Mouse (Mus musculus): ENCODE measurements around the gene Cpne4. TPM values are rescaled to one million over a fixed set of nuclear protein-coding genes. Genes with fewer than 3 reads are reported as not detected.

The Cpne4 gene
- polyA plus RNA-seq, 1 experiment from 2014 or later = 0.34 TPM

DNA sequence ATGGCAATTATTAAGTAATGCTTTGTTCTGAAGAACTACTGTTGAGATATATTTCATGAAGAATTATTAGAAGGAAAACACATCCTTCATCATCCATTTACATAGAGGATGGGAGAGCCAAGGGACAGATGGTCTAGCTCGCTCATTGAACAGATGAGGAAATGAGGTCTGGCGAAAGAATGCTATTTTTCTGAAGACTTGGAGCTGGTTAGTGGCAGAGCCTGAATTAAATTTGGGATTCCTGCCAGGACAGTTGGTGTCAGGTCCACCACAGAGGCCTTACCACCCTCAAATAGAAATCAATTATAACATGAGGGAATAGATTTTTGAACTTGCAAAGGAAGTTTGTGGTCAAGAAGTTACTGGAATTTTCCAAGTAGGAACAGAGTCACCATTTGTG, 178.2 kb downstream of the Cpne4 start:
- Histone ChIP-seq H3K4me3 (no peak overlapping the region), H3K27me3 (ENCODE audit: insufficient read depth, poor library complexity, severe bottlenecking) (no peaks in the 10 kb centered on the region), H3K4me1 (replicated peaks) (no peaks in the 10 kb centered on the region), H3K9me3 (peaks cover 11% of the 10 kb centered on the region), H3K27ac (no peak overlapping the region), H3K36me3 (no peaks in the 10 kb centered on the region)
- DNase-seq (ENCODE audit: low spot score) = no peak
- WGBS = 88% methylated on average over 2 of the region's 2 CpGs

- 86% methylated on average over 14 of the region's 14 CpGs for WGBS
- no peaks in the 10 kb centered on the region for H3K9me3 ChIP-seq
- no peaks in the 10 kb centered on the region for H3K4me1 ChIP-seq (replicated peaks)
- H3K4me3 ChIP-seq = no peak overlapping the region
- DNase-seq (ENCODE audit: low spot score) = no peak
- H3K27me3 ChIP-seq (ENCODE audit: insufficient read depth, poor library complexity, severe bottlenecking) = no peaks in the 10 kb centered on the region
- H3K27ac ChIP-seq = no peak overlapping the region
- no peaks in the 10 kb centered on the region for H3K36me3 ChIP-seq
Observed at GRCm38 (mm10) chr9:104742661-104743380, 195.7 kb downstream of the Cpne4 start.

GRCm38 (mm10) chr9:104755519-104755918, 208.4 kb downstream of the Cpne4 start:
- WGBS = 92% methylated on average over 14 of the region's 14 CpGs
- DNase-seq (ENCODE audit: low spot score) = no peak

GRCm38 (mm10) chr9:104760031-104760430, 212.9 kb downstream of the Cpne4 start:
- no peak overlapping the region for H3K4me3 ChIP-seq
- WGBS = 93% methylated on average over 7 of the region's 7 CpGs
- H3K36me3 ChIP-seq = no peaks in the 10 kb centered on the region
- H3K27me3 ChIP-seq (ENCODE audit: insufficient read depth, poor library complexity, severe bottlenecking) = no peaks in the 10 kb centered on the region
- H3K9me3 ChIP-seq = no peaks in the 10 kb centered on the region
- no peaks in the 10 kb centered on the region for H3K4me1 ChIP-seq (replicated peaks)
- DNase-seq (ENCODE audit: low spot score) = no peak
- H3K27ac ChIP-seq = no peak overlapping the region

More at GRCm38 (mm10) chr9:104755519-104755918, 208.4 kb downstream of the Cpne4 start:
- H3K27me3 ChIP-seq (ENCODE audit: insufficient read depth, poor library complexity, severe bottlenecking) = no peaks in the 10 kb centered on the region
- no peaks in the 10 kb centered on the region for H3K36me3 ChIP-seq
- no peaks in the 10 kb centered on the region for H3K4me1 ChIP-seq (replicated peaks)
- H3K27ac ChIP-seq = no peak overlapping the region
- no peaks in the 10 kb centered on the region for H3K9me3 ChIP-seq
- no peak overlapping the region for H3K4me3 ChIP-seq

DNA sequence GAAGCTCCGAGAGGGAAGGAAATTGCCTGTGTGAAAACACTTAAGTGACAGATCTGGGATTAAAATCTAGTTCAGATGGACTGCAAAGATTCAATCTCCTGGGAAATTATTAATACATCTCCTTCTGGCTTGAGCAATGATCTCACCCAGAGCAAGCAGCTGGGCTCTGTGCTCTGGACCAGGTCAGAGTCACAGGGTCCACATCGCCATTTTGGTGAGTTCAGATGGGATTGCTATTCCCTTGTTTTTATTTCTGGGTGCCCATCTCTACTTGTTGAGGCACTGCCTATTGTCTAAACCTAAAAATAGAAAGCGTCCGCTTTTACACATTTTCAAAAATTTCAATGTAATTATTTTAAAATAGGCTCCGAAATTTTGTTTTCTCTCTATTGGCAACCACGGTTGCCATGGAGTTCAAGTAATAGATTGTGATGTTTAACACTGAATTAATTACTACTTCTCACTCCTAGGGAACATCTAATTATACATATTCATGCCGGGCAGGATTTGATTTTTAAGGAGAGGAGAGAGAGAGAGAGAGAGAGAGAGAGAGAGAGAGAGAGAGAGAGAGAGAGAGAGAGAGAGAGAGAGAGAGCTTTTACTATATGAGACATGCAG, 229.2 kb downstream of the Cpne4 start:
- H3K27me3 ChIP-seq (ENCODE audit: insufficient read depth, poor library complexity, severe bottlenecking) = no peaks in the 10 kb centered on the region
- no peak for DNase-seq (ENCODE audit: low spot score)
- 90% methylated on average over 7 of the region's 7 CpGs for WGBS

GRCm38 (mm10) chr9:104777135-104777534, 230.0 kb downstream of the Cpne4 start:
- 83% methylated on average over 3 of the region's 3 CpGs for whole genome bisulfite sequencing
- no peaks in the 10 kb centered on the region for H3K9me3 ChIP-seq
- DNase-seq (ENCODE audit: low spot score) = no peak
- H3K4me1 ChIP-seq (replicated peaks) = no peaks in the 10 kb centered on the region
- H3K27ac ChIP-seq = no peak overlapping the region
- H3K36me3 ChIP-seq = no peaks in the 10 kb centered on the region
- no peak overlapping the region for H3K4me3 ChIP-seq
- no peaks in the 10 kb centered on the region for H3K27me3 ChIP-seq (ENCODE audit: insufficient read depth, poor library complexity, severe bottlenecking)

More for the DNA sequence above, 229.2 kb downstream of the Cpne4 start:
- H3K4me3 ChIP-seq = no peak overlapping the region
- no peak overlapping the region for H3K27ac ChIP-seq
- H3K9me3 ChIP-seq = no peaks in the 10 kb centered on the region
- H3K36me3 ChIP-seq = no peaks in the 10 kb centered on the region
- no peaks in the 10 kb centered on the region for H3K4me1 ChIP-seq (replicated peaks)

- Histone ChIP-seq H3K9me3 (no peaks in the 10 kb centered on the region), H3K27ac (no peak overlapping the region), H3K4me1 (replicated peaks) (no peaks in the 10 kb centered on the region), H3K27me3 (ENCODE audit: insufficient read depth, poor library complexity, severe bottlenecking) (no peaks in the 10 kb centered on the region), H3K36me3 (no peaks in the 10 kb centered on the region), H3K4me3 (no peak overlapping the region)
- no peak for DNase-seq (ENCODE audit: low spot score)
- WGBS = 65% methylated on average over 5 of the region's 5 CpGs
Observed at GRCm38 (mm10) chr9:104777780-104778179, 230.7 kb downstream of the Cpne4 start.

DNA sequence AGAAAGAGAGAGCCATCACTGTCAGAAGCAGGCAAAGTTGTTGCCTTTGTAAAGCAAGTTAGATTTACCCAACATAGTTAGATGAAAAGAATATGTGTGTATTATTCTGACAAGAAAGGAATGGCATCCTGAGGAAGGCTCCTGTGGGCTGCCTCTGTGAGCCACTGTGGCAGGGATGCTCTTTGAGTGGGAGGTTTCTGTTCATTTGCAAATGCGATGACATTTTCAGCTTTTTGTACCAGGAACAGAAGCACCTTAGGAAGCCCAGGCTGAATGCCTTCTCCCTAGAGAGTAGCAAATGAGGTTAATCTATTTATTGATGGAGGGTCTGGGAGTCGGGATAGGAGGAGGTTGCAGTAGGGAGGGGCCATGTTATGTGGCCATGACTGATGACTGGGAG, 249.5 kb downstream of the Cpne4 start:
- Histone ChIP-seq H3K27me3 (ENCODE audit: insufficient read depth, poor library complexity, severe bottlenecking) (peaks cover 12% of the 10 kb centered on the region), H3K4me3 (no peak overlapping the region), H3K9me3 (no peaks in the 10 kb centered on the region), H3K36me3 (no peaks in the 10 kb centered on the region), H3K4me1 (replicated peaks) (peaks cover 9% of the 10 kb centered on the region; the same call in 1 of the 2 replicates), H3K27ac (no peak overlapping the region)
- peak; percentile 3 for DNase-seq (ENCODE audit: low spot score)
- 16% methylated on average over 2 of the region's 2 CpGs for WGBS

DNA sequence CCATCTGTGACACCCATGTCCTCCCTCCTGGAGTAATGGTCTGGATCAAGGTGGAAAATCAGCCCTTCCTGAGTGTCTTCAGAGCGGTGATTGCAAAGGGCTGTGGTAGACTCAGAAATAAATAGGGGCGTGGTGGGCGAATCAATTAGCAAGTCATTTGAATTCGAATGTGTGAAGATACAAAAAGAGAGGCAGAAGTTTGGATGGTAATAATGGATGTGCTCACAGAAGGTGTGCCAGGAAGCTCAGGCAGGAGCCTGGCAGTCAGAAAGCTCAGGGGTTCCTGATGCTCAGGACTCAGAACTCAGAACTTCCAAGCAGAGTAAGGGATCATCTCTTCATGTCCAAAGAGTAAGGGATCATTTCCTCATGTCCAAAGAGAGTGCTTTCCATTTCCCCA, 257.7 kb downstream of the Cpne4 start:
- no peak overlapping the region for H3K27ac ChIP-seq
- no peak overlapping the region for H3K4me3 ChIP-seq
- no peaks in the 10 kb centered on the region for H3K36me3 ChIP-seq
- no peaks in the 10 kb centered on the region for H3K27me3 ChIP-seq (ENCODE audit: insufficient read depth, poor library complexity, severe bottlenecking)
- no peaks in the 10 kb centered on the region for H3K9me3 ChIP-seq
- no peak for DNase-seq (ENCODE audit: low spot score)
- WGBS = 68% methylated on average over 4 of the region's 4 CpGs
- no peaks in the 10 kb centered on the region for H3K4me1 ChIP-seq (replicated peaks)

- DNase-seq (ENCODE audit: low spot score) = no peak
- Histone ChIP-seq H3K27me3 (ENCODE audit: insufficient read depth, poor library complexity, severe bottlenecking) (no peaks in the 10 kb centered on the region), H3K36me3 (no peaks in the 10 kb centered on the region), H3K27ac (no peak overlapping the region), H3K4me1 (replicated peaks) (no peaks in the 10 kb centered on the region), H3K9me3 (no peaks in the 10 kb centered on the region), H3K4me3 (no peak overlapping the region)
- WGBS = 92% methylated on average over 2 of the region's 2 CpGs
Observed at GRCm38 (mm10) chr9:104814681-104815080, 267.6 kb downstream of the Cpne4 start.

- no peaks in the 10 kb centered on the region for H3K4me1 ChIP-seq (replicated peaks)
- H3K4me3 ChIP-seq = no peak overlapping the region
- DNase-seq (ENCODE audit: low spot score) = no peak
- 68% methylated on average over 3 of the region's 3 CpGs for WGBS
- no peaks in the 10 kb centered on the region for H3K9me3 ChIP-seq
- no peak overlapping the region for H3K27ac ChIP-seq
- no peaks in the 10 kb centered on the region for H3K36me3 ChIP-seq
- H3K27me3 ChIP-seq (ENCODE audit: insufficient read depth, poor library complexity, severe bottlenecking) = no peaks in the 10 kb centered on the region
Observed at GRCm38 (mm10) chr9:104828646-104829045, 281.6 kb downstream of the Cpne4 start.

DNA sequence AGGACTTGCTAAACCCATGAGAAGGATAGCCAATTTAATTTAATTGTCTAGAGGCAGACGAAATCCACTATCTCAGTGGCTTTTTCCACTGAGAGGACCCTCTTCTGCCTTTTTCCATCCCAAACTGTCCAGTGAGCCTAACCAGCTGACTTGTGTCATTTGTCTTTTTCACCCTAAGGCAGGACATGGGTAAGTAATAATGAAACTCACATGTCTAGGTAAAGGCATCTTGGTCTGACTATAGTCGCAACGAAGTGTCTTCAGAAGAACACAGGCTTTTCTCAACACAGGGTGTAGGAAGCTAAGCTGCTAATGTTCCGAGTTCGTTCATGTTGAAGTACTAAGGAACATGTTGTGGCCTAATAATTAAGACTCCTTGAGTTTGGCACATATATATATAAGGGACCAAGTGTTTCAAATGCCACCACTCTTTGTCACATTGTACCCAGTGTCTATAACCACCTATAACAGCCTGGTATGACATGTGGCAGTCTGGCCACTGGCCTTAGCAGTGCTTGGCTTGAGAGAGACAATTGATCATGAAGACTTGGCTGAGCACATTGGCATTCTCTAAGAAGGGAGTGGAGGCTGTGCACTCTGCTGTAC, 286.0 kb downstream of the Cpne4 start:
- DNase-seq (ENCODE audit: low spot score) = no peak
- Histone ChIP-seq H3K27me3 (ENCODE audit: insufficient read depth, poor library complexity, severe bottlenecking) (no peaks in the 10 kb centered on the region), H3K27ac (no peak overlapping the region), H3K4me1 (replicated peaks) (peaks cover 8% of the 10 kb centered on the region; the same call in 1 of the 2 replicates), H3K36me3 (no peaks in the 10 kb centered on the region), H3K9me3 (no peaks in the 10 kb centered on the region), H3K4me3 (no peak overlapping the region)
- 91% methylated on average over 5 of the region's 5 CpGs for WGBS

GRCm38 (mm10) chr9:104837931-104838330, 290.8 kb downstream of the Cpne4 start:
- no peaks in the 10 kb centered on the region for H3K9me3 ChIP-seq
- no peaks in the 10 kb centered on the region for H3K36me3 ChIP-seq
- no peaks in the 10 kb centered on the region for H3K27me3 ChIP-seq (ENCODE audit: insufficient read depth, poor library complexity, severe bottlenecking)
- no peak overlapping the region for H3K4me3 ChIP-seq
- peaks cover 10% of the 10 kb centered on the region; the same call in 1 of the 2 replicates for H3K4me1 ChIP-seq (replicated peaks)
- DNase-seq (ENCODE audit: low spot score) = peak; percentile 27
- WGBS = 31% methylated on average over 1 of the region's 1 CpGs
- H3K27ac ChIP-seq = peak overlapping the region; percentile 73; the same call in 1 of the 2 replicates
